Mouse (Mus musculus) MEL (cell line): ENCODE measurements around the gene Nmrk2. TPM values are rescaled to one million over a fixed set of nuclear protein-coding genes. Genes with fewer than 3 reads are reported as not detected.

Source experiments
- DNase-seq: peaks from one replicate; pipeline ENCODE4 v3.0.0; 2011; ENCODE audit warnings: low read depth, low spot score
- H3K27ac ChIP-seq: 2 replicates; pipeline ENCODE4 v1.5.1; 2012; ENCODE audit warnings: low read depth, mild to moderate bottlenecking, control low read depth, low read length, moderate library complexity; ENCODE audit not compliant: control insufficient read depth
- H3K27me3 ChIP-seq, 2 experiments: fragments of 150-350 bp in 1 of 2; sonication (generic) in 1 of 2; 2 replicates each; pipeline ENCODE4 v1.6.1; 2012; ENCODE audit warnings: low read length in 2 of 2, mild to moderate bottlenecking in 2 of 2, improper control_type of control experiment in 1 of 2, moderate library complexity in 1 of 2; ENCODE audit not compliant: insufficient read depth in 2 of 2, control insufficient read depth in 1 of 2
- H3K36me3 ChIP-seq, 2 experiments: 2 replicates each; pipeline ENCODE4 v1.6.1; 2012 to 2014; ENCODE audit warnings: low read length in 2 of 2, improper control_type of control experiment in 1 of 2, inconsistent platforms in 1 of 2, mild to moderate bottlenecking in 1 of 2; ENCODE audit not compliant: insufficient read depth in 2 of 2, control insufficient read depth in 1 of 2
- H3K4me1 ChIP-seq, 2 experiments: fragments of 150-350 bp in 1 of 2; sonication (generic) in 1 of 2; 2 replicates each; pipeline ENCODE4 v1.6.1; 2012; ENCODE audit warnings: low read length in 2 of 2, improper control_type of control experiment in 1 of 2, mild to moderate bottlenecking in 1 of 2; ENCODE audit not compliant: insufficient read depth in 2 of 2, control insufficient read depth in 1 of 2
- H3K4me3 ChIP-seq, 2 experiments: fragments of 150-350 bp in 1 of 2; sonication (generic) in 1 of 2; 2 replicates each; pipeline ENCODE4 v1.5.1; 2012; ENCODE audit warnings: low read depth in 2 of 2, low read length in 2 of 2, mild to moderate bottlenecking in 2 of 2, moderate library complexity in 2 of 2, control low read depth in 1 of 2, improper control_type of control experiment in 1 of 2; ENCODE audit not compliant: control insufficient read depth in 1 of 2, insufficient read depth in 1 of 2
- H3K79me2 ChIP-seq: 2 replicates; pipeline ENCODE4 v1.6.1; 2012; ENCODE audit warnings: mild to moderate bottlenecking, low read length, moderate library complexity; ENCODE audit not compliant: control insufficient read depth, poor library complexity, insufficient read depth
- H3K9ac ChIP-seq: 2 replicates; pipeline ENCODE4 v1.6.1; 2012; ENCODE audit warnings: low read depth, mild to moderate bottlenecking, control low read depth, low read length, moderate library complexity; ENCODE audit not compliant: control insufficient read depth, poor library complexity, severe bottlenecking
- H3K9me3 ChIP-seq: fragments of 150-350 bp; sonication (generic); replicated peaks from 2 replicates; pipeline ENCODE4 v1.6.1; 2012; ENCODE audit warnings: mild to moderate bottlenecking, low read length, improper control_type of control experiment, moderate library complexity; ENCODE audit not compliant: insufficient read depth
- CHD1 ChIP-seq: IDR thresholded peaks from 2 replicates; pipeline ENCODE4 v1.6.1; 2012; ENCODE audit warnings: low read depth, mild to moderate bottlenecking, inconsistent platforms, low read length, improper control_type of control experiment
- MYC ChIP-seq: IDR thresholded peaks from 2 replicates; pipeline ENCODE4 v1.6.1; 2011; ENCODE audit warnings: low read depth, mild to moderate bottlenecking, low read length, improper control_type of control experiment, moderate library complexity
- POLR2A ChIP-seq, 2 experiments: IDR thresholded peaks; 2 replicates each; pipeline ENCODE4 v1.6.1; 2011 to 2012; ENCODE audit warnings: low read length in 2 of 2, mild to moderate bottlenecking in 2 of 2, control low read depth in 1 of 2, improper control_type of control experiment in 1 of 2, low read depth in 1 of 2, moderate library complexity in 1 of 2; ENCODE audit not compliant: control insufficient read depth in 1 of 2, insufficient read depth in 1 of 2, poor library complexity in 1 of 2
- POLR2AphosphoS2 ChIP-seq: IDR thresholded peaks from 2 replicates; pipeline ENCODE4 v1.6.1; 2011; ENCODE audit warnings: low read length, improper control_type of control experiment
- TBP ChIP-seq: IDR thresholded peaks from 2 replicates; pipeline ENCODE4 v1.8.0; 2011; ENCODE audit warnings: low read depth, low read length, improper control_type of control experiment
- USF1 ChIP-seq: IDR thresholded peaks from 2 replicates; pipeline ENCODE4 v1.6.1; 2014; ENCODE audit warnings: low read depth, mild to moderate bottlenecking, inconsistent platforms, low read length, improper control_type of control experiment, moderate library complexity
- ZC3H11A ChIP-seq: IDR thresholded peaks from 2 replicates; pipeline ENCODE4 v1.6.1; 2012; ENCODE audit warnings: low read depth, mild to moderate bottlenecking, inconsistent platforms, low read length, improper control_type of control experiment
- ZNF384 ChIP-seq: IDR thresholded peaks from 2 replicates; pipeline ENCODE4 v1.6.1; 2012; ENCODE audit warnings: low read depth, mild to moderate bottlenecking, inconsistent platforms, low read length, improper control_type of control experiment
- polyA plus RNA-seq, 2 experiments: library from polyadenylated mRNA; stranded (reverse) in 1 of 2; unstranded in 1 of 2; fragments of >175 nt in 1 of 2; fragments of >200 nt in 1 of 2; gene quantifications; 2 replicates each; pipeline versions ENCODE4 v1.2.1 to v1.2.4; 2012; ENCODE audit warnings: low replicate concordance in 2 of 2, low read depth in 1 of 2; ENCODE audit not compliant: insufficient read length in 2 of 2, insufficient read depth in 1 of 2, missing spikeins in 1 of 2
- total RNA-seq: library from RNA; depleted of rRNA; stranded (reverse); fragments of 300-350 nt; gene quantifications from 2 replicates; pipeline ENCODE4 v1.2.3, GENCODE M21; 2012; rRNA removed

Nmrk2 gene
- total and polyA plus RNA-seq, 3 experiments: not detected

DNA sequence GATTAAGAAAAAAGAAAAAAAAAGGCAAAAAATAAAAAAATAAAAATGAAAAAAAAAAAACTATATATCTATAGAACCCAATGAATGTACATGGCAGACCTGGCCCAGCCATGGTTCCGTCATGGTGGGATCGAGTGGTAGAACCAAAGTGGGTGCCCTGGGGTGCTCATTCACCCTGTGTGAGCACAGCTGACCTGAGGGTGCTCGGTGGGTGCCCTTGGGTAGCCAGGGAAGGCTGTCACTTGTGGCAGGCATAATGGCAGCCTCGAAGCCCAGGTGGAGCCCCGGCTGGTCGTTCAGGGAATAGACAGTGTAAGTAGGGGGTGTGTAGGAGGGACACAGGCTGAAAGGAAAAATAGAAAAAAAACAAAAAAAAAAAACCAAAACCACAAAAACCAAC, 50.6 kb downstream of the Nmrk2 start:
- Histone ChIP-seq H3K27me3 (no peaks in the 10 kb centered on the region), H3K36me3 (peaks cover 0 to 13% of the 10 kb centered on the region in 2 experiments; a peak in 2 of 4 replicates)
- TF ChIP-seq TBP (no peak), ZC3H11A (no peak), CHD1 (no peak), ZNF384 (0 out of 2 replicates have a peak, but pooled peaks have one; percentile 25), MYC (no peak), POLR2AphosphoS2 (no peak; the same call in 1 of the 2 replicates), POLR2A (IDR thresholded peaks at IDR 0.05; ENCODE audit: control insufficient read depth in 1 of 2, insufficient read depth in 1 of 2, low read depth in 1 of 2, low read length in 2 of 2, poor library complexity in 1 of 2) (peak in 1 of 2 experiments; percentile 37; a peak in 1 of 4 replicates), USF1 (no peak)
- TF ChIP-seq, all 39 proteins: peak for 2
- DNase-seq: no peak
- Histone ChIP-seq H3K27ac (no peak overlapping the region), H3K9ac (no peak overlapping the region), H3K9me3 (no peaks in the 10 kb centered on the region), H3K4me1 (no peaks in the 10 kb centered on the region), H3K4me3 (no peak overlapping the region), H3K79me2 (peaks cover 14% of the 10 kb centered on the region)

Other genes with a start within 250 kb of the Nmrk2 start
- 0.92 and 1.3 TPM in 2 replicates for gene Gng7, start 187.1 kb downstream of the Nmrk2 start, total RNA-seq
- 1 to 10 TPM in 1 of 2 experiments, not detected in 1; 6.2 TPM for gene Gng7, start 187.1 kb downstream of the Nmrk2 start, polyA plus RNA-seq
- gene Diras1, start 176.4 kb downstream of the Nmrk2 start, total RNA-seq: not detected in 2 replicates
- under 1 TPM in 1 of 2 experiments, not detected in 1; 0.04 TPM for gene Diras1, start 176.4 kb downstream of the Nmrk2 start, polyA plus RNA-seq
- 14.8 and 19.5 TPM in 2 replicates for gene Slc39a3, start 164.6 kb downstream of the Nmrk2 start, total RNA-seq
- 10 to 100 TPM in 1 of 2 experiments, not detected in 1; 15.6 TPM for gene Slc39a3, start 164.6 kb downstream of the Nmrk2 start, polyA plus RNA-seq
- gene Sgta, start 141.9 kb downstream of the Nmrk2 start, total RNA-seq: 100 and 101 TPM in 2 replicates
- 1,000 to 10,000 TPM in 1 of 2 experiments, 100 to 1,000 TPM in 1; 152 to 1,019 TPM for gene Sgta, start 141.9 kb downstream of the Nmrk2 start, polyA plus RNA-seq
- gene Thop1, start 132.0 kb downstream of the Nmrk2 start, total RNA-seq: 121 and 126 TPM in 2 replicates
- gene Thop1, start 132.0 kb downstream of the Nmrk2 start, polyA plus RNA-seq: 100 to 1,000 TPM in 1 of 2 experiments, 10 to 100 TPM in 1; 75.7 to 113 TPM
- not detected in 2 replicates for gene Creb3l3, start 103.2 kb downstream of the Nmrk2 start, total RNA-seq
- gene Creb3l3, start 103.2 kb downstream of the Nmrk2 start, polyA plus RNA-seq: under 1 TPM in 1 of 2 experiments, not detected in 1; 0.35 TPM
- gene Map2k2, start 96.1 kb downstream of the Nmrk2 start, total RNA-seq: 147 and 152 TPM in 2 replicates
- gene Map2k2, start 96.1 kb downstream of the Nmrk2 start, polyA plus RNA-seq: 100 to 1,000 TPM in 1 of 2 experiments, not detected in 1; 212 TPM
- gene Zbtb7a, start 66.8 kb downstream of the Nmrk2 start, total RNA-seq: 23.8 and 25.3 TPM in 2 replicates
- gene Zbtb7a, start 66.8 kb downstream of the Nmrk2 start, polyA plus RNA-seq: 10 to 100 TPM; 40.6 to 45.4 TPM
- 19.5 and 21.0 TPM in 2 replicates for gene Pias4, start 34.1 kb downstream of the Nmrk2 start, total RNA-seq
- gene Pias4, start 34.1 kb downstream of the Nmrk2 start, polyA plus RNA-seq: 10 to 100 TPM in 1 of 2 experiments, not detected in 1; 40.4 TPM
- 2,850 and 2,863 TPM in 2 replicates for gene Eef2, start 25.4 kb downstream of the Nmrk2 start, total RNA-seq
- gene Eef2, start 25.4 kb downstream of the Nmrk2 start, polyA plus RNA-seq: 1,000 to 10,000 TPM; 3,442 to 4,586 TPM
- gene Dapk3, start 19.0 kb downstream of the Nmrk2 start, total RNA-seq: 42.3 and 49.2 TPM in 2 replicates
- 10 to 100 TPM in 1 of 2 experiments, not detected in 1; 79.1 TPM for gene Dapk3, start 19.0 kb downstream of the Nmrk2 start, polyA plus RNA-seq
- gene 4930442H23Rik, start 18.2 kb downstream of the Nmrk2 start, total RNA-seq: 0.13 and 0.31 TPM in 2 replicates
- under 1 TPM in 1 of 2 experiments, not detected in 1; 0.42 TPM for gene 4930442H23Rik, start 18.2 kb downstream of the Nmrk2 start, polyA plus RNA-seq
- 0.19 and 0.20 TPM in 2 replicates for gene Atcay, start 28.8 kb upstream of the Nmrk2 start, total RNA-seq
- under 1 TPM in 1 of 2 experiments, not detected in 1; 0.33 TPM for gene Atcay, start 28.8 kb upstream of the Nmrk2 start, polyA plus RNA-seq
- gene Zfr2, start 31.1 kb upstream of the Nmrk2 start, total RNA-seq: 0.39 and 0.81 TPM in 2 replicates
- 1 to 10 TPM in 1 of 2 experiments, not detected in 1; 1.4 TPM for gene Zfr2, start 31.1 kb upstream of the Nmrk2 start, polyA plus RNA-seq
- gene Matk, start 50.9 kb upstream of the Nmrk2 start, total RNA-seq: 0.10 and 0.23 TPM in 2 replicates
- 1 to 10 TPM in 1 of 2 experiments, not detected in 1; 1.0 TPM for gene Matk, start 50.9 kb upstream of the Nmrk2 start, polyA plus RNA-seq
- 137 and 150 TPM in 2 replicates for gene Mrpl54, start 64.9 kb upstream of the Nmrk2 start, total RNA-seq
- gene Mrpl54, start 64.9 kb upstream of the Nmrk2 start, polyA plus RNA-seq: 100 to 1,000 TPM; 157 to 421 TPM
- 68.9 and 81.3 TPM in 2 replicates for gene Apba3, start 64.9 kb upstream of the Nmrk2 start, total RNA-seq
- gene Apba3, start 64.9 kb upstream of the Nmrk2 start, polyA plus RNA-seq: 10 to 100 TPM in 1 of 2 experiments, not detected in 1; 73.2 TPM
- gene Tjp3, start 89.5 kb upstream of the Nmrk2 start, total RNA-seq: 2.5 and 2.9 TPM in 2 replicates
- 1 to 10 TPM in 1 of 2 experiments, not detected in 1; 4.9 TPM for gene Tjp3, start 89.5 kb upstream of the Nmrk2 start, polyA plus RNA-seq
- 14.1 and 14.4 TPM in 2 replicates for gene Pip5k1c, start 90.9 kb upstream of the Nmrk2 start, total RNA-seq
- gene Pip5k1c, start 90.9 kb upstream of the Nmrk2 start, polyA plus RNA-seq: 10 to 100 TPM in 1 of 2 experiments, not detected in 1; 40.5 TPM
- 43.5 and 47.6 TPM in 2 replicates for gene Cactin, start 119.1 kb upstream of the Nmrk2 start, total RNA-seq
- 10 to 100 TPM in 1 of 2 experiments, not detected in 1; 66.8 TPM for gene Cactin, start 119.1 kb upstream of the Nmrk2 start, polyA plus RNA-seq
- gene Tbxa2r, start 126.7 kb upstream of the Nmrk2 start, total RNA-seq: 0.13 TPM in 1 of 2 replicates, not detected in the other
- under 1 TPM in 1 of 2 experiments, not detected in 1; 0.31 TPM for gene Tbxa2r, start 126.7 kb upstream of the Nmrk2 start, polyA plus RNA-seq
- gene Gipc3, start 141.2 kb upstream of the Nmrk2 start, total RNA-seq: not detected in 2 replicates
- not detected for gene Gipc3, start 141.2 kb upstream of the Nmrk2 start, polyA plus RNA-seq
- gene Hmg20b, start 148.4 kb upstream of the Nmrk2 start, total RNA-seq: 22.8 and 27.0 TPM in 2 replicates
- 10 to 100 TPM in 1 of 2 experiments, not detected in 1; 92.7 TPM for gene Hmg20b, start 148.4 kb upstream of the Nmrk2 start, polyA plus RNA-seq
- gene Mfsd12, start 155.4 kb upstream of the Nmrk2 start, total RNA-seq: 17.9 and 29.0 TPM in 2 replicates
- 10 to 100 TPM in 1 of 2 experiments, not detected in 1; 22.5 TPM for gene Mfsd12, start 155.4 kb upstream of the Nmrk2 start, polyA plus RNA-seq
- 6.7 and 12.1 TPM in 2 replicates for gene 4930404N11Rik, start 163.8 kb upstream of the Nmrk2 start, total RNA-seq
- gene 4930404N11Rik, start 163.8 kb upstream of the Nmrk2 start, polyA plus RNA-seq: 1 to 10 TPM in 1 of 2 experiments, not detected in 1; 3.1 TPM
- gene Fzr1, start 176.5 kb upstream of the Nmrk2 start, total RNA-seq: 20.7 and 24.7 TPM in 2 replicates
- 100 to 1,000 TPM in 1 of 2 experiments, not detected in 1; 115 TPM for gene Fzr1, start 176.5 kb upstream of the Nmrk2 start, polyA plus RNA-seq
- gene Dohh, start 182.4 kb upstream of the Nmrk2 start, total RNA-seq: 153 and 157 TPM in 2 replicates
- gene Dohh, start 182.4 kb upstream of the Nmrk2 start, polyA plus RNA-seq: 100 to 1,000 TPM in 1 of 2 experiments, not detected in 1; 145 TPM
- 0.46 and 0.62 TPM in 2 replicates for gene Gm48551, start 182.4 kb upstream of the Nmrk2 start, total RNA-seq
- 1 to 10 TPM in 1 of 2 experiments, not detected in 1; 2.6 TPM for gene Gm48551, start 182.4 kb upstream of the Nmrk2 start, polyA plus RNA-seq
- gene Gm48552, start 187.0 kb upstream of the Nmrk2 start, total RNA-seq: 0.49 and 0.89 TPM in 2 replicates
- gene Gm48552, start 187.0 kb upstream of the Nmrk2 start, polyA plus RNA-seq: 1 to 10 TPM in 1 of 2 experiments, not detected in 1; 1.2 TPM
- gene Smim24, start 191.0 kb upstream of the Nmrk2 start, total RNA-seq: 6.5 and 6.7 TPM in 2 replicates
- 10 to 100 TPM in 1 of 2 experiments, not detected in 1; 29.5 TPM for gene Smim24, start 191.0 kb upstream of the Nmrk2 start, polyA plus RNA-seq